Mouse (Mus musculus): ENCODE data around the gene Pou6f1. TPM values are rescaled to one million over a fixed set of nuclear protein-coding genes. Genes with fewer than 3 reads are reported as not detected.
"Not testable (repeated sequence)": the region's sequence is repeated elsewhere in the genome, so short reads cannot be mapped to it uniquely, and the experiment has no call there.

Gene Pou6f1
- total RNA-seq, 2 experiments from 2014 or later, result 105 to 106 TPM

DNA sequence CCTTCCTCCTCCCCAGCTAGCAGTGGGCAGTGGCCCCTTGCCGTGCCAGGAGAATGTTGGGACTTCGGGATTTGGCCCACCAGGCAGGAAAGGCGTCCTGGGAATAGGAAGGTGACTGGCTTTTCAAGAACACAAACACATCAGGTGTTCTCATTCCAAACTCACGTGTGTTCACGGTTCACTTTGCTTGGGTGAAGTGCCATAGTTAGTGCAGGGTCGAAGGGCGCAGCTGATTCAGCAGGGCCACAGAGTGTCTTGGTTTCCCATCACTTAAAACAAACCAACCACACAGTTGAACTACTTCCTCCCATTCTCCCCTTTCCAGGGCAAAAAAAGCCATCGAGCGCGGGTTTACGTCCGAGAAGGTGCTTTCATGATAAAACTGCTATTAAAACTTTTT is 24.4 kb downstream of the Pou6f1 start:
- no peak for DNase-seq

DNA sequence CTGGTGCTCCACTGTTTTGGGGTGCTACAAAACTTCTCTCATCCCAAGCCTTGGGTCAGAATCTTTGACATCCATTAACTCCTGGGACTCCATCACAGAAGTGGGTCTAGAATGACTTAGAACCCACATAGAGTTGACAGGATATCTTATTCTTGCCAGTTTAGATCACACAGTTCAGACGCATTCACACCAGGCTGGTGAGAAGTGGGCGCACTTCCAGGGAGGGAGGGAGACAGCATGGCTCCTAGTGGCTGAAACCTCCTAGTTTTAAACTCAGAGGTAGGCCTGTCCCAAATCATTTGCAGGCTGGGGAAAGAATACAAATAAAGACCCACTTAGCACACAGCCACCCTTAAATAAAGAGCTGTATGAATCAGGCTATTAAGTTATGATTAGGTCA is 25.4 kb downstream of the Pou6f1 start:
- DNase-seq, result no peak

DNA sequence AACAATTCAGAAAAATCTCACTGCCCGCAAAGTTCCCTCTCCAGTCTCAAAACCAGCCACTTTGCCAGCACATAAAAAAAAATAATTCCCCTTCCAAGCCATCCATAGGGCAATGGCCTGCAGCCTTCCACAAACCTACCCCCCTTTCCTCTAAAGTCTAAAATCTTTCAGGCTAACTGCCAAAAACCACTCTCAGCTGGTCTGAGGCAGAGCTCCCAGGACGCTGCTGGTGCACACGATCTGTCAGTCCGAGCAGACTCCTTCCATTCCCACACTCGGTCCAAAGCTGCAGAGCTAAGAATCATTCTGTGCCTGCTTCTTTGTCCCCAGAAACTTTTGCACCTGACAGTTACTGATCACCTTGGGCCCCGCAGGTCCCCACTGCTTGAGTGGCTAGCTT is 25.8 kb downstream of the Pou6f1 start:
- DNase-seq, result no peak

DNA sequence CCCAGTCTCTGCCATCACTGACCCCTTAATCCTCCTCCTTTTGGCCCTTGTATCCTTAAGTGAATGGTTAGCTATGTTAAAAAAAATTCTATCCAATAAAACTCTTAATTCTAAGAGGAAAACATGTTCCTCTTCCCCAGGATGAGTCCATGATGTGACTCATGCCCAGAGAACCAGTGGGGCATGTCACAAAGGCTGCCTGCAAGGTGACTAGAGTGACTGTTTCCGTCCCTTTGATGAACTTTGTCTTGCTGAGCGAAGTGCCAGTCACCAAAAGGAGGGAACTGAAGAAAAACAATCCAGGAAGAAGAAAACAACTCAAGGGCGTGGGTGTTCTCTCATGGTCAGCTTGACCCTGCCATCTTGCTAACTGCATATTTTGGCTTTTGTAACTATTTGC is 30.5 kb downstream of the Pou6f1 start:
- DNase-seq, result no peak

DNA sequence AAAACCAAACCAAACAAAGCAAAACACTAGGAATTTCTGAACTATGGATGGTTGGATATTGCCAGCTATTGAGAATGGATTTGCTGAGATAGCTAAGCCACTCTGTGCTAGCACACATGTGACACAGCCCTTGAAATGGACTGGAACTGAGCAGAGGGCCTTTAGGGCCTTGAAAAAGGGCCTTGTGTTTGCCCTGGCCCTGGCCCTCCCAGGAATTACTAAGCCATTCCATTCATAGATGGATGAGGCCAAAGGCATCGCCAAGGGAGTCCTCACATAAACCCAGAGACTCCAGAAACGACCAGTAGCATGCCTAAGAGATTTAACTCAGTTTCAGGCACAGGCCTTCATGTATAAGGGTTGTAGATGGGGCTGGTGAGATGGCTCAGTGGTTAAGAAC is 33.3 kb downstream of the Pou6f1 start:
- DNase-seq, result no peak

DNA sequence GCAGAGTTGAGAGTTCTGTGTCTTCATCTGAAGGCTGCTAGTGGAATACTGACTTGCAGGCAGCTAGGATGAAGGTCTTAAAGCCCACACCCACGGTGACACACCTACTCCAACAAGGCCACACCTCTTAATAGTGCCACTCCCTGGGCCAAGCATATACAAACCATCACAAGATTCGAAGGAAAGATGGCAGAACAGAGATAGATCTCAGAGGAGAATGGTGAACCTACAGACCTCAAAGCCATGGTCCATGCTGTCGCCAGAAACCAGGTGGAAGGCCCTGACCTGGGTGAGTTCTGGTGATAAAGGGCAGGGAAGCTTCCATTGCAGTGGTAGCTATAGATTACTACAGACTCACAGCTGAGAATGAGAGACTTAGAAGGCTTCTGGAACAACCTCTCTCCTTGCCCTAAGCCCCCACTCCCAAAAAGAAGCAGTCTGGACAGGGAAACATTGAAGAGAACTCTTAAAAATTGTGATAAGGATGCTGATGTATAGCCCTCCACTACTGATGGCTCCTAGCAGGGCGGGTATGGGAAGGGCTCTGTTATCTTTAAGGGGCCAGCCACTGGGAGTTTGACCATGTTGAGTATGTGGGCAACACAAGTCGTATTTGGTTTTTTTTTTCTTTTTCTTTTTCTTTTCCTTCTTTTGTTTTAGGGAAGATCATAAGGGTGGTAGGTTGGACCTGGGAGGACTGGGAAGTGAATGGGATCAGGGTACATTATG is 41.9 kb downstream of the Pou6f1 start:
- DNase-seq, result no peak

DNA sequence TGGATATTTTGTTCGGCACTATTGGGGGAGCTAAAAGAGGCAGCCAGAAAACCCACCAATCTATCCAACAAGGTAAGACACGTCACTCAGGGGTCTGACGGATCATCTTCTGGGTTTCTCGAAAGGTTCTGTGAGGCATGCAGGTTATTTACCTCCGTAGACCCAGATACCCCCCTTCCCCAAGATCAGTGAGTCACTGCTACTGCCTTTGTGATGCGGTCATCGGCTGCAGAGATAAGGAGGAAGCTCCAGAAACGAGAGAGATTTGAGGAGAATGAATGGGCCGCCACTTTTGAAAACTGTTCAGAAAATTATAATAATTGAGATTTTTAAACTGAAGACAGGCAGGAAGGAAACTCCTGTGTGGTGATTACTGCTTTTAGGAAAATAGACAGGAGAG is 43.4 kb downstream of the Pou6f1 start:
- DNase-seq, result no peak

DNA sequence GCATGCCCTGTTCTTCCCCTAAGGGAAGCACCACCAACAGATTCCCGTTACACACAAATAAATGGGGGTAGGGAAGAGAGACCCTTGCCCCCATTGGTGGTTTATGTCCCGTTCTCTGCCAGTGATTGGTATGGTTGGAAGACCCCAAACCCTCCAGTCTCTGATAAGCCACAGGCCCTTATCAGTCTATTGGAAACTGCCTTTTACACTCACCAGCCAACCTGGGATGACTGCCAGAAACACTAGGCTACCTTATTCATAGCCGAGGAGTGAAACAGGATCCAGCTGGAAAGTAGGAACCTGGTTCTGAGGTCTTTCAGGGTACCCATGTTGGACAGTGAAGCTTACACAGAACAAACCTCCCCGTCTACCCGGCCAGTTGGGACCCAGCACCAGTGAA is 43.8 kb downstream of the Pou6f1 start:
- no peak for DNase-seq

DNA sequence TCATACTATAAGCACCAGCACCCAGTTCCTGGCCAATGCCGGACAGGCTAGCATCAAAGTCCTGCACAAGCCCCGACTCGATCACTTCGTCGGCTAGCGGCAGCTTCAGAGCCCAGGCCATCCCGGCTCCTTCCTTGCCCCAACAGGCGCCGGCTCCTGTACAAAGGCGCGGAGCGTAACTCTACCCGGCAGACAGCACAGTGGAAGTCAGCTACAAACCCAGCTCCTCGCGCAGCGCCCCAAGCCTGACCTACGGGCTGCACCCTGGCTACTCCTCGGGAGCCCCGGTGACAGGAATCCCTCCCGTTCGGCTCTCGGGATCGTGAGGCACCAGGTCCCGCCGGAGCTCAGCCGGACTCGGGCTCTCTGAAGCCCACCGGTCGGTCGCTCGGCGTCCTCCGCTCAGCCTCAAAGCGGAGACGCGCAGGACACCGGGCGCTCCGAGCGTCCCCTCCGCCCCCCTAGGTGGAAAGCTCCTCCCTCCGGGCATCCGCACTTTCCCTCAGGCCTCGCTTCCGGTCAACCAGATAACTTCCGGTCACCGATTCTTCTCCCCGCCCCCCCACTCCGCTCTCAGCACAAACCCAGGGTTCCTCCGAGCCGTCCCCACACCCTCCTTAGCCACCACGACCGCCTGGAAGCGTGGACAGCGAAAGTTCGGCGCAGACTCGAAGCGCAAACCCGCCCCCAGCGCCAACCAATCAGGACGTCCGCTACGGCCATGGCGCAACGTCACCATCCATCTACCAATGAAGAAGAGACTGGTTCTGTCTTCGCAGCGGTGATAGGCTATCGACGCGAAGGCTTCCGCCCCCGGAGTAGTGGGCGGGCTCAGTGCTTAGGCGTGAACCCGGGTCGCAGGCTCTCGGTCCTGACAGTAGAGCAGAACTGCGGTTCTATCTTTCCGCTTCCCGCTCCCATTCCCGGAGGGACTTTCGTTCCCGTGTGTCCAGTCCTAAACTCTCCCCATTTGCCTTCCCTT is 48.2 kb downstream of the Pou6f1 start, which contains the start of gene Tfcp2:
Gene Tfcp2 (minus strand): TSS at position 683 of the 982 bp plus-strand sequence.
- peak; percentile 99 for DNase-seq

DNA sequence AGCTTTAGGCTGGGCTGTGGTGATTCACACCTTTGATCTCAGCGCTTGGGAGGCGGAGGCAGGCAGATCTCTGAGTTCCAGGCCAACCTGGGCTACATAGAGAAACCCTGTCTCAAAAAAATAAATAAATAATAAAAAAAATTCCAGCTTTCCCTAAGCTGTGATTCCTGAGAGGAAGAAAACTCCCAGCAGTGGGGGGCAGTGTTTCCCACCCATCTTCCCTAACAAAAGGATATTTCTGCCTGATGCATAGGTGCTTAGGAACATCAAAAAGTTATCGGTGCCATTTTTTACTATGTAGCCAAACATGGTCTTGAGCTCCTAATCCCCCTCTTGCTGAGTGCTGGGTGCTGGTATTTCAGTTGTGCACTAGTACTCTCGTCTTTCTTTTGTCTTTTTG is 49.5 kb downstream of the Pou6f1 start:
- DNase-seq, result no peak

DNA sequence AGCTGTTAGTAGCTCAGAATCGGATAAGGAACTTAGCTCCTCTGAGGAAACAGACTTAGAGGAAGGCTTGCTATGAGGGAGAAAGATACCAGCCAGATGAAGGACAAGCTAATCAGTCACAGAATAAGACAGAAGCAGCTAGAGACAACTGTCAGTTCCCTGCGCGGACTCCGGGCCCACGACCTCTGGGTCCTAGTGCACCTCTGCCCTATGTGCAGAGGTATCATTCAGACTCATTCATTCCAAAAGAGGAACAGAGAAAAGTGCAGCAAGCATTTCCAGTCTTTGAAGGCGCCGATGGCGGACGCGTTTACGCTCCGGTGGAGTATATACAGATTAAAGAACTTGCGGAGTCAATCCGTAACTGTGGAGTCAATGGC is 56.1 kb downstream of the Pou6f1 start:
- DNase-seq, result not testable (repeated sequence)

DNA sequence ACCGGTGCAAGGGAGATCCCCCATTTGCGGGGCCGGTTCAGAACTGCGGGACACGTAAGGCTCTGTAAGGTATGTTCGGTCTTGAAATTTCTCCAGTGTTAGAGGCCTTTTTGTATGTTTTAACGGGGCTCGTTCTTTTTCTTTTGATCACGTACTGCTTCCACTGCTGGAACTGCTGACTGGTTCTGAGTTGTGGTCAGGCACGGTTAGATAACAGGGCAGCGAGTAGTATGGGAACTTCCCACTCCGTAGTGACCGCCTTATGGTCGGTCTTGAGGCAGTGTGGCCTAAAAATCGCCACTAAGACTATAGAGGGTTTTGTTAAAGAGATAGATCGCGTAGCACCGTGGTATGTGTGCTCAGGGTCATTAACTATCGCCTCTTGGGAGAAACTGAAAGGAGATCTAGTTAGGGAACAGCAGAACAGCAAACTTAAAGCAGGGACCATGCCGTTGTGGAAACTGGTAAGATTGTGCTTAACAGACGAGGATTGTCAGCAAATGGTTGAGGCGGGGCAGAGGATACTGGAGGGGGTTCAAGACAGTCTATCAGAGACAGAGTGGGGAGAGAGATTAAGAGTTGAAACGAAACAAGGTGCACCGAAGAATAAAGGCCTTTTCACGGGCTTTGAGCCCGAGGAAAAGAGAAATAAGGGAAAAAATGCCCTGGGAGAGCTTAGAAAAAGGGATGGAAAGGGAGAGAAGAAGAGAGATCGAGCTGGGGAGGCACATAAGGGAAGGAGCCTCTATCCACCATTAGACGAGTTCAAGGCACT is 56.7 kb downstream of the Pou6f1 start:
- DNase-seq, result not testable (repeated sequence)

DNA sequence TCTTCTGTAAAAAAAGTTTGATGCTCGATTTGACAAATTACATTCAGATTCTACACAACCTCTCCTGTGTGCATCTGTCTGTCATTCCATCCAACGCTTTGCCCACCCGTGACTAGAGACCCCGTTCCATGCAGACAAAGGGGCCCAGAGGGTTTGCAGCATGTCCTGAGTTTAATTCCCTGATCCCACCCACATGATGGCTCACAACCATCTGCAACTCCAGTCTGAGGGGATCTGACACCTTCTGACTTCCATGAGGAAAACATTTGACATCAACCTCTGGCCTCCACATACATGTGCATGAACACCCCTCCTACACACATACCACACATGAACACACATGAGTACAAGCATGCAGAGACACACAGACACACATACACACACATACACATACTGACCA is 58.4 kb downstream of the Pou6f1 start:
- DNase-seq, result no peak

DNA sequence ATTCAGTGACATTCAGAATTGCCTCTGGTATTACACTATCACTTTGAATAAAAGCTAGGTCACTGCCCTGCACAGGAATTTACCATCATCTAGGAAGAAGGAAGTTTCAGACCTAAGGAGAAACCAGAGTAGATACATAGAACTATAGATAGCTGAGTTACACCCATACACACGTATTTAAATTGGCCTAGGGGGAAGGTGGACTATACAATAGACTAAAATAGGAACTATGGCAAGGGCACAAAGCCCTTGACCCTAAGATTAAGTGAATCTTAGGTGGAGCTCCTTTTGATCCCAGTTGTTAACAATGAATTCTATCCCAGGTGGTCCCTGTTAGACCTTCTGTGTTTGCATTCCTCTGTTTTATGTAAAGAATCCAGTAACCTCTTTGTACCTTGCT is 58.8 kb downstream of the Pou6f1 start:
- DNase-seq, result not testable (repeated sequence)

DNA sequence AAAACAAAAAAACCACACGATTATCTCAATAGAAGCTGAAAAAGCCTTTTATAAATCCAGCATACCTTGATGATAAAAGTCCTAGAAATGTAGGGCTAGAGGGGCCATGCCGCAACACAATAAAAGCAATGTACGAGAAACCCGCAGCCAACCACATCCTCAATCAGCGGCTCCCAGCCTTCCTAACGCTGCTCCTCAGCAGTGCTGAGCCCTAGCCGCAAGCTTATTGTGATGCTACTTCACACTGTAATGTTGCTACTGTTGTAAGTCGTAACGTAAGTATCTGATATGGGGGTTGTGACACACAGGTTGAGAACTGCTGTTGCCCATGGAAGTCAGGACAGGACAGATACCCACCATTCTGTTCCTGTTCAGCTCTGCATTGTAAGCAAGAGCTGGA is 60.4 kb downstream of the Pou6f1 start:
- DNase-seq, result no peak

DNA sequence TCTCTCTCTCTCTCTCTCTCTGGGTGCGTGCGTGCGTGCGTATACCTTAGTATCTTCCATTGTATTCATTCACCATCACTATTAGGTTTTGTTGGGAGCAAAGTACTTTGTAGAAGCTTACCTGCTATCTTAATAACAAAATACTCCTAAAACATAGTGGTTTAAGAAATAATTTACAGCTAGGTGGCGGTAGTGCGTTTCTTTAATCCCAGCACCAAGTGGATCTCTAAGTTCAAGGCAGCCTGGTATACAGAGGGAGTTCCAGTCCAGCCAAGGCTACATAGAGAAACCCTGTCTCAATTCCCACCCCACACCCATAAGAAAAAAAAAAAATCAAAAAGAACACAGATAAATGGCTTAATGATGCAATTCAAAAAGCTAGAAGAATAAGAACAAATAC is 61.9 kb downstream of the Pou6f1 start:
- DNase-seq, result no peak

DNA sequence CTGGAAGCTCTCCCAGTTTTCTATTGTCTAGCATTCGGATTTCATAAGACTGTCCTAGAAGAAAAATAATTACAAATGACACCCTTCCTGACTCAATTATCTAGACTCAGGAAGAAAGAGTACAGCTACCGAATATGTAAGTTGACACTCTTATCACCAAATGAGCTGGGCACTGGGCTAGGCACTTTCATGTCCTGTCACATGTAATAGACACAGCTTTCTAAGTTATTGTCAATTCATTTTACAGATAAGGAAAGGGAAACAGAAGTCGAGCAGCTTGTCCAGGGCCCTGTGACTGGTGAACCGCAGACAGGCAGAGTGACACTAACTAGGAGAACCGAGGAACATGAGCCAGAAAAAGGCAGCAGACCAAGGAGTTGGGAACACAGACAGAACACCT is 71.9 kb downstream of the Pou6f1 start:
- no peak for DNase-seq

DNA sequence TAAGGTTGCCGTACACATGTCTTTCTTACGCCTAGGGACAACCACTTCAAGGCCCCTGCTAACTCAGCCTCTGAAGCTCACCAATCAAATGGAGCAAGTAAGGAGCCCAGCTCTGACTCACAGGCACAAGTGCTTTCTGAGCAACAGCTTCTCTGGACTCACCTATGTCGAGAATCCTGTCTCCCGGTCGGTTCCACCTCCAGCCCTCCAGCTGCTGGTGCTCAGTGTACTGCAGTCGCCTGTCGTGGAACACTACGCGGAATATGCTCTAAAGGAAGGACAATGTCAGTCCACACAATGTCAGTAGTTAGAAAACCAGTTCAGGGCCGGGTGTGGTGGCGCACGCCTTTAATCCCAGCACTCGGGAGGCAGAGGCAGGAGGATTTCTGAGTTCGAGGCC is 74.4 kb downstream of the Pou6f1 start:
- no peak for DNase-seq
